Mouse (Mus musculus) embryo, embryonic 9.5 days (tissue): Measurements from ENCODE around the gene Ccdc182.

ENCODE experiments used
- DNase-seq: peaks from one replicate; pipeline ENCODE4 v3.0.0-alpha.2; 2017; ENCODE audit errors: extremely low spot score

The Ccdc182 gene

GRCm38 (mm10) chr11:88327016-88327415 lies 33.2 kb downstream of the Ccdc182 start:
- no peak for DNase-seq

GRCm38 (mm10) chr11:88328813-88329595 lies 35.1 kb downstream of the Ccdc182 start:
- no peak for DNase-seq

- no peak for DNase-seq
Observed at GRCm38 (mm10) chr11:88330799-88331198, 36.9 kb downstream of the Ccdc182 start.

- no peak for DNase-seq
Observed at GRCm38 (mm10) chr11:88331722-88332121, 37.9 kb downstream of the Ccdc182 start.

- no peak for DNase-seq
Observed at GRCm38 (mm10) chr11:88332309-88332934, 38.6 kb downstream of the Ccdc182 start.

GRCm38 (mm10) chr11:88334893-88335292 lies 41.0 kb downstream of the Ccdc182 start:
- no peak for DNase-seq

GRCm38 (mm10) chr11:88337926-88338325 lies 44.1 kb downstream of the Ccdc182 start:
- no peak for DNase-seq
